Mouse (Mus musculus): ENCODE measurements around the gene Lbh.
A peak's percentile ranks its signal among the peaks of the same experiment; 100 is the strongest.

Gene Lbh

DNA sequence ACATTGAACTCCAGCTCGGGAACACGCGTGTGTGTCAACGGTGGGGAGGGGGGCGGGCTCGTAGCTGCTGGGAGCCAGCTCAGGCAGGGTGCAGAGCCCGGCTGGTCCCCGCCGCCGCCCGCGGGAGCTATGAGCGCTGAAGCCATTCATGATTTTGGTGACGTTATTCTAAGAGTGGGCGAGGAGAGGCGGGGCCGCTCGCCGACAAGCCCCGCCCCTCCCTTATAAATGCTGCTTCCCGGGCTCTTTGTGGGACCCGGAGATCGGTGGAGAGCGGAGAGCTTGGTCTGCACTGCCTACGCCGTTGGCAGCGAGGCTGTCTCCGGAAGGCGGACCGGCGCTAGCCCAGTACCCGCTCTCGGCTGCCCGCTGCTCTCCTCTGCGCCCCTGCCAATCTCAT is at the start of gene Lbh:
Gene Lbh, plus strand, starts transcription at position 253 of the 400 bp plus-strand sequence.
- DNase-seq: peak; percentile 99

DNA sequence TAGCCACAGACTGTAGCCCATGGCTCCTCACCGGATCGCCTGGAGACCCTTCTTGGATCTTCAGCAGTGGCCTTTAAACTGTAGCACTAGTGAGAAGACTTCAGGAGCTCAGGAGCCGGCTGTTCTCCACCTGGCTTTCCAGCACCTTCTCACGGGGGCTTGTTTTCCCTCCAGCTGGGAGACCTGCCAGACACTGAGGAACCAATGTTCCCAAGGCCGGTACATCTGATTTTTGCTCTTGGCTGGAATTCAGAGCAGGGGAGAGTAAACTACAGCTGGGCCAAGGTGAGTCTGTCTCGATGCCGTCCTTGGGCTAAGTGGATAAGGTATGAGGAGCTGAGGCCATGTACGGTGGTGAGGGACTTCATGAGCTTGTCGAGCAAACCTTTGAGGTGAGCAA is 39.1 kb upstream of the Lbh start:
- no peak for DNase-seq

DNA sequence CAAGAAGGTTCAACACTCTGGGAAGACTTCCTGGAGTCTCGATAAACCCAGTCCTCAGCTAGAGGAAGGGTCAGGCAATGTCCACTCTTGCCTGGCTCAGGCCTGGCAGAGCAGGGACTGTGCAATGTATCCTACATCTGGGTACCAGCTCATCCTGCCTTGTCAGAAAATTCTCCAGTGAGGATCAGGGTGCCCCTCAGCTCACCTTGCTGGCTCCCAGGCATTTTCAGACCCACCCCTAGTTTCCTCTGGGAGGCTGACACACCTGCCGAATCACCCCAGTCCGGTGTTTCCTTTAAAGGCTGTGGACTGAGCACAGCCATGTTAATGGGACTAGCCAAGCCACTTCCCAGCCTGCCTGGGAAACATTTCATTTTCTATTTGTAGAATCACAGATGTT is 37.9 kb upstream of the Lbh start:
- no peak for DNase-seq

DNA sequence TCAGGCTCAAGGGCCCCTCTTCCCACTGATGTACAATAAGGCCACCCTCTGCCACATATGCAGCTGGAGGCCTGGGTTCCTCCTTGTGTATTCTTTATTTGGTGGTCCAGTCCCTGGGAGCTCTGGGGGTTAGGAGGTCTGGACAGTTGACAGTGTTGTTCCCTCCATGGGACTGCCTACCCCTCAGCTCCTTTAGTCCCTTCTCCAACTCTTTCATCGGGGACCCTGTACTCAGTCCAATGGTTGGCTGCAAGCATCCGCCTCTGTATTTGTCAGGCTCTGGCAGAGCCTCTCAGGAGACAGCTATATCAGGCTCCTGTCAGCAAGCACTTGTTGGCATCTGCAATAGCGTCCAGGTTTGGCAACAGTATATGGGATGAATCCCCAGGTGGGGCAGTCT is 37.1 kb upstream of the Lbh start:
- DNase-seq: no peak

DNA sequence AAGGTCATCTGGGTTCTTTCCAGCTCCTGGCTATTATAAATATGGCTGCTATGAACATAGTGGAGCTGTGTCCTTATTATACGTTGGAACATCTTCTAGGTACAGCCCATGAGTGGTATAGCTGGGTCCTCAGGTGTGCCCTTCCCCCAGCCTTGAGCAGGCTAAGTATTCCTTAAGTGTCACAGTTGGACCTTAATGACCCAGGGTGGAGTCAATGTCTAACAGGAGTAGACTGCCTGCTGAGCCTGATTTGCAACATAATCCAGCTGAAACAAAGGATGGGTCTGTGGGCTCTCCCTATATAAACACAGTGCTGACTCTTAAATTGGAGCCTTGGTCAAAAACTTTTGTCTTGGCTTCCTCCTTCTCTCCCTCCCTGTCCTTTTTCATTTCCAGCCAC is 36.3 kb upstream of the Lbh start:
- no peak for DNase-seq

DNA sequence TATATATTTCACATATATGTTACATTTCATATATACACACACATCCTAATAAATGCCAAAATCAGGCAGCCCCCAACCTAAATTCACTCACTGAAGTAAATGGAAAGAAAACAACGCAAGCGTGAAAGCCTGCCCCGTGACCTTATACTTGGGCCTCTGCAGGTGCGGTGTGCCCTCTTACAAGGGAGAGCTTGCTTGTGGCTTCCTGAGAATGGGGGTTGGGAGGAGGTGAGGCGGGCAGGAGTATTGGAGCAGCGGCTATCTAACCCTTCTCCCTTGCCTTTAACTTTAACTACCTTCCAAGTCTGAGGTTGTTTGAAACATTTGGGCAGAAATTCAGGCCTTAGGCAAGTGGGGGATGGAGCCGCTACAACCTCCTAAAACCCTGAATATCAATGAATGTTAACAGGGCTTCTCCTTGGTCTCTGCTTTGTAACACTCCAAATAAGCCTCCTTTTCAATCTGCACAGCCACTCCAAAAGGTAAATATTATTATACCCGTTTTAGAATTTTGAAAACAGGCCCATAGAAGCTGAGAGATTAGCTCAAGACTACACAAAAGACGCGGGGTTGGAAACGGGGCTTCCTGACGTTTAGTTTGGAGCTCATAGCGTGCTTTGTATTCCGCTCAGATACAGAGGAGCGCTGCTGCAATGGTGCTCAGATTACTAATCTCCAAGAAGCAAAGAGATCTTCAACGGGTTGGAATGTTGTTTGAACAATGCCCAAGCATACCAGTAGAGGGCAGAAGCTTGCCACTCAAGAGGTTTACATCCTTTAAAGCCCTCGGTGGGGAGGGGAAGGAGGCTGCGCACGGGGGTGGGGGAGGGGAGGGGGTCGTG is 28.3 kb upstream of the Lbh start:
- peak; percentile 72 to 75 for DNase-seq

DNA sequence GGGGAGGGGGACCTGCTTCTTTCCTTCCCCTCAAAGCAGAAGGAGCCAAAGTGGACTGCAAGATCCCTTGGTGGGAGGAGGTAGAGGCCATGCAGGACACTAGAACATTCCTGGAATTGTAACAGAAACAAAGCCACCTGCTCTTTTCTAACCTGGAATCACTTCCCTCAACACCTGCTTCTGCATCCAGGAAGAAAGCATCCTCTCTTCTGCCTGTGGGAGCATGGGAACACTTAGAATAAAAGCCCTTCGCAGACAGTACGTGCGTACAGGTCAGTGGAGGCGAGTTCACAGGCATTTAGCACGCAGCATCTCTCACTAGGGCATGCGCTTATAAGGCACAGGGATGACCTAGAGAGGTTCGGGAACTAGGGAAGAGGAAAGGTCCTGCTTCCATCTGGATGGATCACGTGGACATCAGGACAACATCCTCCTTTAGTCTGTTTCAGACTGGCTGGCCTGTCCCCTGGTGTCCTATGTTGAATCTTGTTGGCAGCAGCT is 27.7 kb upstream of the Lbh start:
- DNase-seq: peak in 1 of 2 experiments; percentile 11

DNA sequence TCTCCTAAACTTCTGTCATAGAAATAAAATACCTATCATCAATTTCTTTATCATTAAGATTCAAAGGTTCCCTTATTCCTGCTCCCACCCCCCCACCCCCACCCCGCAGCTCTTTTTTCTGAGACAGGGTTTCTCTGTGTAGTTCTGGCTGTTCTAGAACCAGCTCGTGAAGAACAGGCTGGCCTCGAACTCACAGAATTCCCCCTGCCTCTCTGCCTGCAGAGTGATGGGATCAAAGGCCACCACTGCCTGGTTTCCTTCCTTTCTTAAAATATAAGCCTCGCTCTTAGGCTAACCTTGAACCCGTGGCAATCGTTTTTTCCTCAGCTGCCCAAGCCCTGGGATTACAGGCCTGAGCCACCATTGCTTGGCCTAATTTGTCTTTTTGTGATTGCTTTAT is 26.5 kb upstream of the Lbh start:
- no peak for DNase-seq

DNA sequence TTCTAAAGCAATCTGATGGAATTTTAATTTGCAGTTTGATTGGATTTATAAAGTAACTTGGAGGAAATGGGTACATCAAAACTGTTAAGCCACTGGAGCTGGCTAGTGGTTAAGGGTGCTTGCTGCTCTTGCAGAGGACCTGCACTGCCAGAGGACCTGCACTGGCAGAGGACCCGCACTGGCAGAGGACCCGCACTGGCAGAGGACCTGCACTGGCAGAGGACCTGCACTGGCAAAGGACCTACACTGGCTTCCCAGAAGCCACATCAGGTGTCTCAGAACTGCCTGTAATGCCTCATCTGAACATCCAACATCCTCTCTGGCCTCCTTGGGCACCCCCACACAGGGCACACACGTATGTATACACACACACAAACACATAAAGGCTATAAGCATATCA is 22.6 kb upstream of the Lbh start:
- no peak for DNase-seq

DNA sequence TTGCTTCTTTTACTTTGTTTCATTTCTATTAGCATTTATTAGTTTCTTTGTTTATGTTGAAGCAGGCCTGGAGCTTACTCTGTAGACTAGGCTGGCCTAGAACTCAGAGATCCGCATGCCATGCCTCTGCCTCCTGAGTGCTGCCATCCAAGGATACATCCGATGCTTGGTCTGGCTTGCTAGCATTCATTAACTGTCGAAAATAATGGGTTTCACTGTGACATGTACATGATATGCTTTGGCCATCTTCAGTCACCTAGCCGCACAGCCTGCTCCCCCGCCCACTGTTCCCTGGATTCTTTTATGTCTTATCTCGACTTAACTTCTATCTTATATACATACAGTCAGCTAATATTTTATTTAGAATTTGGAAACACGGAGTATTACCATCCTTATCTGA is 21.0 kb upstream of the Lbh start:
- no peak for DNase-seq

DNA sequence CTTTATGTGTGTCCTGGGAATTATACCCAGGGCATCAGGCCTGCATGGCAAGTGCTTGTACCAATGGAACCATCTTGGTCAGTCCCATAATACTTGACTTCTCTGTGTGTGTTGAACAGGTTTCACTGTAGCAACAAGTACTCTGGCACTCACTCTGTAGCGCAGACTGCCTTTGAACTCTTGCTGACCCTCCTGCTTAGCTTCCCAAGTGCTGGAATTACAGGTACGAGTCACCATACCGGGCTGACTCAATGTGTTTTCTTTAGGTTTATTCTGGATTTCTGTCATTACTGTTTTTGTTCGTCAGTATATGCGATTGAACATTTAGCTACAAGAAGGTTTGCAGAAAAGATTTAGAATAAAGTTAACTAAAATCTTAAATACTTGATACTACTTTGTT is 20.1 kb upstream of the Lbh start:
- DNase-seq: no peak

DNA sequence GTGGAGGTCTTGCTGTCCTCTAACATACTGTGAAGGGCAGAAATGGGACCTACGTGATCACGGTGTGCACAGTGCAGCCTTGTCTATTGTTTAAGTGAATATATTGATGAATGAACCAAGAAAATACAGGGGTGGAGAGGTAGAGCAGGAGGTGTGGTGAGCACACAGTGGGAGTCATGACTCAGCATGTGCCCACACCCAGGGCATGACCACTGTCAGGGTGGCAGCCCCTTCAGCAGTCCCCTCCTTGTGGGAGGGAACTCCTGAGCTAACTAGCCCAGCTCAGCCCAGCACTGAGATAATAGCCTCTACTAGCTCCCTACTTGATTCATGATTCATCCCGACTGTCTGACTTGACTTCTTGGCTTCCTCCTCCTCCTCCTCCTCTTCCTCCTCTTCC is 19.3 kb upstream of the Lbh start:
- DNase-seq: no peak

DNA sequence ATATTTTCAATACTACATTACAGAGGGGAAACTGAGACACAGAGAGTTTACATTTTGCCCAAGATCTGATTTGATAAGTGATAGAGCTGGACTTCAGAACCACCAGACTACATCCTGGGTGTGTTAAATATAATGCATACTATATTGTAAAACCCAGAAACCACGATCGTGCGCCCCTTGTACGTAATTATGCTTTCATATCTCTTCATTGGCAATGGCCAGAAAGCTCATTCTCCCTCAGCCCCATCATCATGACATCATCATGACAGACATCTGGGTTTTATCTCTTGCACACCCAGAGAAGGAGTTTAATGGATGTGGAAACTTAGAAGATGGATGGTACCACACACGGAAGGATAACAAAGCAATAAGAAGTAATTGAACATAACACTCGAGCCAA is 17.1 kb upstream of the Lbh start:
- no peak for DNase-seq

DNA sequence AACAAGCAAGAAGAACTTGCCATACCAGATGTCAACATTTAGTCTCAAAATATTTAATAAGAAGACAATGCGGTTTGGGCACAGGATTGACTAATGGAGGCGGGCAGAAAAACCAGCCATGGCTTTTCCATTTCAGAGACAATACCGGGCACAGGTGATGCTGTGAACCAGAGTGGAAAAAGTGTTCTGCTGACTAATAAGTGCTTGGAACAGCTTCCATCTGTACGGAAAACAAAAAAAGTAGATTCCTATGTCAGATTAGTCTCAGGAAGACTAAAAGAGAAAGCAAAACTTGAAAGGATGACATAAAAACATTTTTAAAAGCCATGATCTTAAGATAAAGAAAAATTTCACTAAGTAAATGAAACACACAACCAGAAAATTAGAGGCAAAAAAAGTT is 16.4 kb upstream of the Lbh start:
- DNase-seq: no peak

DNA sequence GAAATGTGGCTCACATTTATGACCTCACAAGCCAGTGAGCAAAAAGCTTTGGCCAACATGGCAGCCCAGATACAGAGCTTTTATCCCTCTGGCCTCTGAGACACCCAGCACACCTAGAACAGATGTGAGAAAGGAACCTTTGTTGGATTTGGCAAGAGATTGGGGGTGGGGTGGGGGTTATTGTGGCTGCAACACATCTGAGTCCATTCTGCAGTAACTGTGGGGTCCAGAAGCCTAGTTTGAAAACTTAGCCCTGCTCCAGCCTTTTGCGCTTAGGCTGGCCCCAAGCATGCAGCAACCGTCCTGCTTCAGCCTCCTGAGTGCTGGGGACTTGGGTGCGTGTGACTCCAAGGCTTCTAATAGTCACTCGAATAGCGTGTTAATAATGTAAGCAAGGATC is 14.8 kb upstream of the Lbh start:
- DNase-seq: no peak

DNA sequence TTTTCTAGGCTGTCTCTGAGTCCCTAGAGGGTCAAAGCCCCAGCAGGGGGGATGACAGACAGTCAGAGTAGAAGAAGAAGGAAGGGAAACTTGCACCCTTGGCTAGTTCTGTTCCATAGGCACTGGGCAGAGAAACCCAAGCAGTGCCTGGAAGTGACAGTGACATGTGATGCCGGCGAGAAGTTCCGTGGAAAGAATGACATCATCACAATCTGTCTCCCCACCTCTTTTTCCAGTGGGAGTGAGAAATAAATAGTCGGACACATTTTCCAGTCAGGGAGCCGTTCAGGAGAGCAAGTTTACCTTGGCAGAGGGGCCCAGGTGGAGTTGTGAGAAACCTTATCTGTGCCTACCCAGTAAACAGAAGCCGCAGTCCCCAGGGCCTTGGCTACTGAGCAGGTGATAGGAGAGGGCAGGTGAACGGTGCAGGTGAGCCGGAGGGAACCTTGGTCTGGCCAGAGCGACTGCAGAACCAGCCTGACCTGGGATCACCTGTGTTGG is 14.1 kb upstream of the Lbh start:
- peak; percentile 45 to 50 for DNase-seq

DNA sequence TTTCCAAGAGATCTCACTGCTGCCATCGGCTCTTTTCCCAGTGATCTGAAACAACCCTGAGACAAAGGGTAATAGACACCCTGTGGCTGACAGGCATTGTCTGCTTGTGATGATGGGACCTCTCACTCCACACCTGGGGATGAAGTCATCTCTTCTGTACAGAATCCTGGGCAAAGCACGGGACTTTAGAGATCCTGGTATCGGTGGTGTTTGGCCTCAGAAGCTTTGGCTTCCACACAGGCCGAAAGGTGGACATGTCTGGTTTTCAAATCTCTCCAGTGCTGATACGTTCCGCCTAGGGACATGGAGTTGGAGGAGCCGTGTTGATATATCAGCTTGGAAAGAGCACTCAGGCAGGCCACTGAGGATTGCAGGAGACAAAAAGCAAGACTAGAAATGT is 13.2 kb upstream of the Lbh start:
- no peak for DNase-seq

DNA sequence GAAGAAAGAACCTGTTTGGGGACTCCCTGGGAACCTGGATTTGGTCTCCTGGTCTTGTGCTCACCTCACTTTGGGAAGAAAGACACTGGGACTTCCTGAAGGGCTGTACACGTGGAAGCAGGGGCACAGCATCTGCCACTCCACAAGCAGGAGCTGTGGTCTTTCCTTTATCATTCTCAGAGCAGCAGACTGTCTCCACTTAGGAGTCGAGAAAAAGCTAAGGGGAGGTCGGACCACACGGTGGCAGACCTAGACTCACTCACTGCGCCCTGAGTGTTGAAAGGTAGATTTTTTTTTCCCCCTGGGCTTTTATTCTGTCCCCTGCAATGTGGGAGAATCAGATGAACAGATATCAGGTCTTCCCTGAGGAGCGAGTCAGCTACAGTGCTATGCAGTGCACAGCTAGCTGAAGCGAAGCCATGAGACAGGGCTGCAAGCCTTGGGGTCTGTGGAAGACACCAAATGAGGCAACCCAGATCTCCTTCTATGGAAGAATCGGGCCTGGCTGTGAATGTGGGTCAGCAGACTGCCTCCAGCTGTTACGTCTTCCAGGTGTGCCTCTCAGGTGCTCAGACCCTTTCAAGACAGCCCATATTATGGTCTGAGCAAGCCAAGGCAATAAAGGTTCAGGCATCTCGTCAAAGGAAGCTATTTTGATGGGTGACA is 11.7 kb upstream of the Lbh start:
- no peak for DNase-seq

DNA sequence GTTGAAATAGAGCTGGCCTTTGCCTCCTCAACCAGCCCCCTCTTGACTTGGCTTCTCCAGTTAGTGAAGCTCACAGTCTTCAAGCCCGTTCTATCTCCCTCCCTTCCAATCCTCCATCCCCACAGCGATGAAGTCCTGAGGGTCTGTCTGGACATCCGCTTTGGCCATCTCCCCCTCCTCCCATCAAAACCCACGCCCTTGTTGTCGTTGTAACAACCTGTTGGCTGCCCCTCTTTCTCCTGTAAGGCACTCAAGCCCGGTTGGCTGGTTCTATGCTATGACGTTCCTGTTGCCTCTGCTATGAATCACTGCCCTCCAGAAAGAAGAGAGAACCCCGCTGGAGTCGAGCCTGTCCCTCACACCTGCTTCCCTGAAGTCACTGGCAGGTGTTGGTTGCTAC is 10.9 kb upstream of the Lbh start:
- no peak for DNase-seq

DNA sequence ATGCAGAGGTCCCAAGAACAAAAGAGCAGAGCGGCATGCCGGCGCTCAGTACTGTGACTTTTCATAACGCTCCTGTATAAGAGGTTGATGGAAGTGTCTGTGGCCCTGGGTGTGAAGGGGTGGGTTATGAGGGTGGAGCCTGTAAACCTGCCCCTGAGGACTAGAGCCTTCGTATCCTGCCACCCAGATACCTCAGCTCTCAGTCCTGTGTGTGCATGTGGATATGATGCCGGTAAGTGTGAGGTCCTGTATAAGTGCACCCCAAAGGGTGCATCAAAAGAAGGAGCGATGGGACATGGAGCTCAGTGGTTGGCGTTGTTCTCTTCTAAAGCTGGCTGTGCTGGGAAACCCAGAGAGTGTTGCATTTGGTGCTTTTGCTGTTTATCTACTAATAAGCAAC is 10.3 kb upstream of the Lbh start:
- no peak for DNase-seq

DNA sequence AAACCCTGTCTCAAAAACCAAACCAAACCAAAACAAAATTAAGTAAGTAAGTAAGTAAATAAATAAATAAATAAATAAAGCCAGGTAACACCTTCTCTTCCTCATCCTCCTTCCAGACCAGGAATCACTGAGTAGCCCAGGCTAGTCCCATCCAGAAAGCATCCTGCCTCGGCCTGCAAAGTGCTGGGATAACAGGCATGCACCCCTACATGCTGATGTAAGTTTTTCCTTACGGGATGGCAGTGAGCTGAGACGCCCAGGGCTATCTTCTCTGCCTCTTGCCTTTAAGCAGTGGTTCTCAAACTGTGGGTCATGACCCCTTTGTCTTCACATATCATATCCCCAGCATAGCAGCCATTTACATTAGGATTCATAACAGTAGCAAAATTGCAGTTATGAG is 9.5 kb upstream of the Lbh start:
- no peak for DNase-seq

DNA sequence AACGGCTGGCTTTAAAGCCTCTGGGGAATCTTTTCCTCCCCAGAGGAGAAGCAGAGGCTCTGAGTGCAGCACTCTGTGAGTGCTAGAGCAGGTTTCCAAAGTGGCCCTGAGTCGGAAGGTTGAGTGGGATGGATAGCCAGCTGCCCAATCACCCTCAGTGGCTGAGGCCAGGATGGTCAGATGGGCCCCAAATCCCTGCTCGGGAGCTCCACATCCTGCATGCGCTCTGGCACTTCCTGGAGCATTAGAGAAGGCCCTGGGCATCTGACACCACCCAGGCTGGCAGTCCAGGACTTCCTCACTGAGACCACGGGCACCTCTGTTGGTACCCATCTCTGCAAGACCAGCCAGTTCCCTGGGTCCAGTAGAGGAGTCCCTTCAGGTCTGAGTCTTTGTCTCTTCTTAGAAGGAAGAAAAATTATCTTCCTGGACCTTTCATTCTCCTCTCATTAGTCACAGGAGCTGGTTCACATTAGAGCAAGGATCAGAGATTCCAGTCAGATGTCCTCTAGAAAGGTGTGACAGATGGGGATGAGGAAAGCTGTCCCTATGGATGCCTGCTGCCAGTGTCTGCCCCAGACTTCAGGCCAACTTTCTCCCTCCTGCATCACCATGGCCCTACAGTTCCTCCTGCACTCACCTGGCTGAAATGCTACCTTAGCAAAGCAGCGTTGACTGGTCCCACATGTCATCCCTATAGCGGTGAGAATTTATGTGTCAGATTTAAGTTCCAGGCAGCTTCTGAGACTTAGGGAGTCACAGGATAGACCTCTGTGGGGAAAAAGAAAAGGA is 8.8 kb upstream of the Lbh start:
- DNase-seq: no peak

DNA sequence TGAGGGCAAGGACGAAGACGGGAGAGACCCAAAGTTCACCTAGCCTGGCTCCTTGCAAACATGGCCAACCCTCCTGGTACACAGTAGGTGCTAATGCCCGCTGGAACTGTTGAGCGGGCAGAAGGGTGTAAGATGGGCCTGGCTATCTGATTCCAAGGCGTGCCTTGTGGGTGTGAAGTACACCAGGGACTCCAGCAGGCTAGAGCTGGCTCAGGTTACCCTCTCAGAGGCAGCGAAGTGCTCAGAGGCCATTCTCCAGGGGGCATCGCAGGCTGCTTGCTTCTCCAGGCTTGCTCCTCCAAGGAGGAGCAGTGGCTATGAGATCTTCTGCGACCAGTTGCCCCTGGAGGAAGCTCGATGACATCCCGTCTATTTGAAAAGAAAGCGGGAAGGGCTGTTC is 6.8 kb upstream of the Lbh start:
- no peak for DNase-seq

DNA sequence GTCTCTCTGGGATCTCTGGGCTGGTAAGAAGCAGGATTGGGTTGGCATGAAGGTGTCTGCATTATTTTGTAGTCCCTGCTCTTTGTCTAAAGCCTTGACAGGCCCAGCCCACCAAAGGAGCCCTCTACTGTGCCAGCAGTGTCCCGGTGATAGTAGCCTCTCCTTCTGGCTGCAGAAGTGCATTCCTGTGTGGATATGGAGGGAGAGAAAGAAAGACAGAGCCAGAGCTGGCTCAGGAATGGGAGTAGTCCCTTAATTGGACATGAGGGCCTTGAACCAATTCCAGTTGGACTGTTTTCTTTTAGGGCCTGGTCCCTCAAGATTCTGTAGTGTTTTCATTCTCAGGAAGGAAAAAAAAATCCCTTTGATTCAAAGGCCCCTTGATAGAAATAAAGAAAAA is 6.4 kb upstream of the Lbh start:
- no peak for DNase-seq

Data from B cell, adult 2 months (primary cell).